Mouse (Mus musculus) ovary, postnatal 10 days (tissue): ENCODE measurements around the gene Foxo3.

Source experiments
- DNase-seq: peaks from one replicate; pipeline ENCODE4 v3.0.0; 2022; ENCODE audit warnings: low spot score

The Foxo3 gene

DNA sequence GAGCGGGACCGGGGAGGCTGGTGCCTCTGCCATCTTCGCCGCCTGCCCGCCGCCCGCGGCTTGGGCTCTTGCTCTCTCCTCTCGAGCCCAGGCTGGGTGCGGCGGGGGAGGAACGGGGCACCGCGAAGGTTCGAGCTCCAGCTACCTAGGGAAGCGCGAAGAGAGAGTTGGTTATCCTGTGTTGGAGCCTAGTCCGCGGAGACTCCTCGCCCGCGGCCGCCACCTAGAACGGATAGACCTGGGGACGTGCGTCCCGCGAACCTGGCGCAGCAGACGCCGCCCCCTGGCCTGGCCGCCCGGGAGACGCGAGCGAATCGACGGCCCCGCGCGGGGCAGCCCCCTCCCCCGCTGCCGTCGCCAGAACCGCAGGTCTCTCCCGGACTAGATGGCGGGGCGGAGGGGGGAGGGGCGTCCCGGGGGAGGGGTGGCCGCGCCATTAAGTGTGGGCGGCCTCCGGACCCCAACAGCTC is 1.1 kb downstream of the Foxo3 start:
- DNase-seq, result peak; percentile 45

DNA sequence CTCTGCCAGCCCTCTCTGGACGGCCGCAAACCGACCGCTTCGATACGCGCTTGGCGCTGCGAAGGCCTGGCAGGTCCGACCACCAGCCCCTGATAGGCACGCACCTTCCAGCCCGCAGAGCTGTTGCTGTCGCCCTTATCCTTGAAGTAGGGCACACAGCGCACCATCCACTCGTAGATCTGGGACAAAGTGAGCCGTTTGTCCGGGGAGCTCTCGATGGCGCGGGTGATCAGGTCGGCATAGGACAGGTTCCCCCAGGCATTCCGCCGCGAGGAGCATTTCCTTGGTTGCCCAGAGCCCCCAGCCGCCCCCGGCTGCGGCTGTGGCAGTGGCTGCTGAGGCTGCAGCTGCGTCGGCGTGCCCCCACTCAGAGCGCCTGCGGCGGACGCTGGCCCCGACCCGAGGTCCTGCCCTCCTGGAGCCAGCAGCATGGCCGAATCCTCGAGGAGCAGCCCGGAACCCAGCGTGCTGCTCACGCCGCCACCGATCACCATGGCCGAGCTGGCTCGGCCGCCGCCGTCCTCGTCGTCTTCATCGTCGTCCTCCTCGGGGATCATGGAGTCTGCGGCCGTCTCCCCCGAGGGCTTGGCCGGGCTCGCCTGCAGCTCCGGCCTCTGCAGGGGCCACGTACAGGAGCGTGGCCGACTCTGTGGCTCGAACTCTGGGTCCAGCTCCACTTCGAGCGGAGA is 1.7 kb downstream of the Foxo3 start:
- DNase-seq, result no peak

DNA sequence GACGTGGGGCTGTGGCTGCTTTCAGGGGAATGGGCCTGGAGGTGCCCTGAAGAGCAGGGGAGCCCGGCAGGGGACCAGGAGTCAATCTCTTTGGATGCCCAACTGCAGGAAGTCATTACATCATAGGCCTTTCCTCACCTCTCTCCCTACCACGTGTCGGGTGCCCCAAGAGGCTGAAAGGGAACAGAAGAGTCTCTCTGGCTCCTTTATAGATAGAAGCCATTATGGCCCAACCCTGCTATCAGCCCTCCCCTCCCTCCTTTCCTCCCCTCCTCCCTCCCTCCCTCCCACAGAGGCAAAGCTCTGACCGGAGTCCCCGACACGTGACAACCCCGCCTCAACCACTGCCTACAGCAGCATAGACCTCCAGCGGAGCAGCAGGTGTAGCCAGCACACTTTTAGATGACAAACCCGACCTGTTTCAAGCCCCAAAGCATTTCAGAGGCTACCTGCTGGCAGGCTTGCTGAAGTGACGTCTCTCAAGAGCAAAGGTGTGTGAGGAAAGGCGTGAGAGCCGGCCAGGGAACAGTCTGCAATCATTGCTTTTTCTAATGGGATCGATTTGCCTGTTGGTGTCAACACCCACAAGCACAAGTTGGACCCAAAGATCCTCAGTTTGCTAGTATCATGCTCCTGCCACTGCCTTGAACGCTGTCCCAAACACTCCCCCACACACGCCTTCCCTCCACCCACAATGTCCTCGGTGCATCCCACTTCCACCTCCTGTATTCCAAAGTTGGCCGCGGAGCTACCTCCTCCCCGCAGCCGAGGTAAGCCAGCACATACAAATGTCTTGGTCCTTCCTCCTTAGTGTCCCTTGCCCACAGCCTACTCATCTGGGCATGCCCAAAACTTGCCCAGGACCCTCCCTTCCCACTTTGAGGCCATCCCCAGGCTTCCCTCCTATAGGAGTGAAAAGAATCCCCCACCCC is 2.5 kb downstream of the Foxo3 start:
- no peak for DNase-seq

DNA sequence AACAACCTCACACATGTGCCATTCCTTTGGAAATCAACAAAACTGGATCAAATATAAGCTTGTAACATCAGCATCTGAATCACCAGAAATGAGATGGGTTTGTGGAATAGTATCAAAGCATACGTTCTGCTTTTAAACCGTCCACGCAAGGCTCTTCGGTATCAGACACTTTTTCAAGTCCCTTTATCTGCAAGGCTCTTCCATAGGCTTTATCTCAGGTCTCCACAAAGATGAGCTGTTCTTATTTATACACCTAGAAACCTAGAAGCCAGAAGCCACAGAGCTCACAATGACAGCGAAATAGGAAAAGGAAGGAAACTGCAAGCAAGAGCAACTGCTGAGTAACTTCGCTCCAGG is 3.2 kb downstream of the Foxo3 start:
- DNase-seq, result no peak

DNA sequence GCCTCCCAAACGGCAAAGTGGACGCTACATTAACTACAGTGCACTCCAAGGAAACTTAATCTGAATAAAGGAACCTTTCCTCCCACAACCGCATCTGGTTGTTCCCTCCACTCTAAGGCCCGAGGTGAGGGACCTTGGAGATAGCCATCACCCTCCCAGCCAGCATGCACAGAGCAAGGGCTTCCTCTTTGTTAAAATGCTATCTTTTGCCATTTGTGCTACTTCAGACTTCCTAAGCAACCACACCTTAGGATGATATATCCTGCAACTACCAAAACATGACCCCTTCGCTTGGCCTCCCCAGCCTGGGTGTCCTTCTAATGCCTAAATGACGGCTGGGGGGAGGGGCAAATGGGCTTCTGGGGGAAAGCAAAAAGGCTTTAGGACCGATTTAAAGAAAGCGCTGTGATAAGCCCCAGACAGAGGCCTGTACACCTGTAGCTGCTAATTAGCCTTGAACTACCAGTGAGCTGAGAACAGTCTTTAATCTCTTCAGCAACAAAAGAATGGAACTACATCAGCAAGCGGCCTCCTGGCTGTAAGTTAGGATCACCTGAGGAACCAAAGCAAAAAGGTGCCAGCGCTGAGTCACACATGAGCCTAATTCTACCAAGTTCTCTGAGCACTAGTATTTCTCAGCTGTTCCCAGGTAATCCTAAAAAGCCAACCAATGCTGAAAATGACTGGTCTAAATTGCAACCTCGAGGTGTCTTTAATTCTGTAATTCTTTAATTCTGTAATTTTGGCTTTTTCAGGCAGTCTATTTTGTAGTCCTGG is 4.9 kb downstream of the Foxo3 start:
- DNase-seq, result no peak

DNA sequence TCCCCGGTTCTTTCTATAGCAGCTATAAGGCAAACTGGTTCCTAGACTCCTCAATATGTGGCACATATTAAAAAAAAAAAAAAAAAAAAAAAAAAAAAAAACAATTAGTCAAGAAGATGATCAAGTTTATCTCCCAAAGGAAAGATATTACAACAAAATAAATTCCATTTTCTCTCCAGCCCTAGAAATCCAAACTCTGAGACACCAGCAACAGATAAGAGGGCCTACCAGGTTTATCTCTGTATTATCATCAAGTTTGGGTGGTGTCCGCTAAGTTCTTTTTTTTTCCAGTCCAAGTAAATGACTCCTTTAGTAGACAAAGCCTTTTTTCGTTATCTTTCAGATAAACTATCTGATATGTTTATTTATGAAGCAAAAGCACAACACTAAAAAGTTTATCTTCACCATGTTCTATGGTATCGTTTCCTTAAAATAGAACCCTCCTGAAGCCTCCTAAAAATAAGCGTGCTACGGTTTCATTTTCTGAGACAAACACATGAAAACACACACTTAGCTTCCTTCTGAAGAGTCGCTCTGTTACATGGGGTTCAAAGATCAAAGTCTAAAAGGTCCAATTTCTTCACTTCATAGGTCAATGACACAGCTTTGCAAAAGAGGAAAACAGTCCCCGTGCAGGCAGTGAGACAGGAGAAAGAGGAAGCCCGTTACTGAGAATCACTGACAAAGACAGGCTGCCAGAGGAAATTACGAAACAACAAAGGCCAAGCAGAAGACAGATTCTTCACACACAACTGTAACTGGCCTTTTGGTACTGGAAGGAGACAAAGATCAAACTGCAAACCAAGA is 6.1 kb downstream of the Foxo3 start:
- no peak for DNase-seq

DNA sequence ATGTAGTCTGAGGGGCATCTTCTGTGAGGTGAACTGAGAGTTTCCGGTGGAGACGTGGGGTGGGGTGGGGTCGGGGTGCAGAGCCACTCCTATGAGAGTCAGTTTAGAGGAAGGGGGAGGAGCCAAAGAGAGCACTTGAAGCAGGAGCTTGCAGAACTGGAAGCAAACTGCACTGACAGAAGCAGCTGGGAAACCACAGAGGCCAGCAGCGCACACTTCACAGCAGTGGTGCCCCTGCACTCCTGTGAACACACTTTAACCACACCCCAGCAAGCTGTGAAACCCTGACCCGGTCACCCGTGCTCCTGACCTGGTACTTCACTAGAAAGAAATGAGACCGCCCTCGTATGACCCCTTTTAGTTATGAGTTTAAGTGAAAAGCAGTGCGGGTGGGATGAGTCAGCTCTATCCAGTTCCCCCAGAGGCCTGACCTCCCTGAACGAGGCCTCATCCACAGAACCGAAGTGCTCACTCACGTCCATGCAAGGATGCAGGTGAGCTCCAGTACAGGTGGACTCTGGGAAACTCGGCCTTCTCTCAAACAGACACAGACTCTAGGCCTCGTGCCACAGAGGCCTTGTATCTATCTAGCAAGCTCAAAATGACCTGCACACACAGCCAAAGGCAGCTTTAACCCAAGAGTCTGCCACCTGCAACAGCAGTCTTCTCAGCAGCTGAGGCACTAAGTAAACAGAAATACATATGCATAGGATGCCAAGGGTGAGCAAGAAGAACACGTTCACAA is 7.1 kb downstream of the Foxo3 start:
- DNase-seq, result no peak

DNA sequence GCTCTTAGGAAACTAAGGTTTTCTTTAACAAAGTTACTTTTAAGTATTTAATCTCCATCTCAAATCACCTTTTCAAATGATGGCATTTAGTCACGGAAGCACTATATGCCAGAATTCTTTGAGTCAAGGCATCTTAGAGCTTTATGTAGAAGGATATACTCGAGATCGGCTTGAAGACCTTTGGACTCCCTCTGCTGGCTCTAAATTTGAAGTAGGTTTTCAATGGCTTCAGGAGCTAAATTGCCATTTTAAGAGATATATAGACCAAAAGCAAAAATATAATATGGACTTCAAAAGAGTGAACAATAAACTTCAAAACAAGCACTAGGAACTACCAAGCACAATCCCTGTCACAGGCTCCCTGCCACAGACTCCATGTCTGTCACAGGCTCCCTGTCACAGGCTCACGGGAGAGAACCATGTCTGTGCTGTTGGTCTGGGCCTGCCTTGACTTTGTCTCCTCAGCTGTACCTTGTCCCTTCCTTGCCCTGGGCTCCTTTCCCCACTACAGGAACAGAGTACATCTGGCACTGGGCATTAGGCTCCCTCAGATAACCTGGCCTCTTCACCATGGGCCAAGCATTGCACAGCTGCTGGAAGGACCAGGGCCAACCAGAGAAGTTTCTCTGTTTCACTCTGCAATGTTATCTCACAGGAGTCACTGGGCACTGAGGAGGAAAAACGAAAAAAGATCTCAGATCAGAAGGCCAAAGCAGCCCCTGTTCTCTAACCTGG is 8.6 kb downstream of the Foxo3 start:
- no peak for DNase-seq

DNA sequence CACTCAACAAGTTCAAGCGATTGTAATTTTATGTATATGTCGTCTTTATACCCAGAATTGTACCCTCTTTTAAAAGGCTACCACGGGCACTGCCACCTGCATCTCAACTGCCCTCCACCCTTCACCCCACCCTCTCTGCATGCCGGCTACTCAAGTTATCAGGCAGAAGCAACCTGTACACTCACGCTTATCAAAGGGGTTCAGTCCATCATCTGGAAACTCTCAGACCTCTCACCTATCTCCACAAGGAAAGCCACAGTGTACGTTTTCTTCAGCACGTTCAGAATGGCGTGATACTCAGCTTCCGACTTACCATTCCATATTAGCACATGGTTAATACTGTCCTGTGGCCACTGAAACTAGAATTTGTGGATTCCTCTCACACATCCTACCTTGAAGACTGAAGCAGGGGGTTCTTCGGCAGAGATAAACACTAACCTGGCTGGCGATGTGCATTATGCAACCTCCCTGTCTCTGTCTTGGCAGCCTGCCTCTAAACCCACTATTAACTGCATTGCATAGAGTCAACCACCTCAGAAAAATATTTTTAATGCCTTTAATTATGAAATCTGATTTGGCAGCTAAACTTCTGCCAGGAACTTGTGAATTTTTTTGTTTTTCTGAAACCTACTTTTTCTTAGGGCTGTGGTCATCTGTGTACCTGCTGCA is 11.4 kb downstream of the Foxo3 start:
- no peak for DNase-seq

DNA sequence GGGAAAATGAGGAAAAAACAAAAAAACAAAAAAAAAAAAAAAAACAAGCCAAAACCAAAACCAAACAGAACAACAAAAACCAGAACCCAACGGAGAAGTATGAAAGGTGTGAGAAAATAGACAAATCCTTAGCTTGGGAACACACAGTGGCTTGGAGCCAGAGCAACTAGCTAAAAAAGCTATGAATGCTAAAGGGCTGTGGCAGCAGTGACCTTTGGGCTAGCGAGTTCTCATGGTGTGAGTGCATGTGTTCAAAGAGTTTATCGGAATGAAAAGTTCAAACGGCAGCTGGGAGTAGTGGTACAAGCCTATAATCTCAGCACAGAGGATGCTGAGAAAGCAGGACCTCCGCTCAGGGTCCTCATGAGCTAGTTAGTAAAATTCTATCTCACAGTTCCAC is 12.4 kb downstream of the Foxo3 start:
- DNase-seq, result no peak

DNA sequence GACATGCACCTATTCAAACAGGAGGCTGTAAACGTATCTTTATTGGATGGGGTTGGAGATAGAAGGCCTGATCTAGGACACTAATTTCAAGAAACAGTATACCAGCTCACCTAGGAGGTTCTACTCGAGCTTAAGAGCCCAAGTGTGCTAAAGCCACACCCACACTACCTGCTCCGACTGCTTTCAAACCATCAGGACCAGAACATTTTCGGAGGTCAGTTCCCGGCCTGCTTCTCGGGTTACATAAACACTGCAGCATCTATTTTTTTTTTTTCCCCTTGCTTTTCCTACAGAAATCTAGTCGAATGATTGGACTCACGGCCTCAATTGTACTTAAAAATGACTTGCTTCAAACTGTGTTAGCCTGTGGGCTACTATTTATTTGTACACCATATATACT is 12.9 kb downstream of the Foxo3 start:
- DNase-seq, result no peak

DNA sequence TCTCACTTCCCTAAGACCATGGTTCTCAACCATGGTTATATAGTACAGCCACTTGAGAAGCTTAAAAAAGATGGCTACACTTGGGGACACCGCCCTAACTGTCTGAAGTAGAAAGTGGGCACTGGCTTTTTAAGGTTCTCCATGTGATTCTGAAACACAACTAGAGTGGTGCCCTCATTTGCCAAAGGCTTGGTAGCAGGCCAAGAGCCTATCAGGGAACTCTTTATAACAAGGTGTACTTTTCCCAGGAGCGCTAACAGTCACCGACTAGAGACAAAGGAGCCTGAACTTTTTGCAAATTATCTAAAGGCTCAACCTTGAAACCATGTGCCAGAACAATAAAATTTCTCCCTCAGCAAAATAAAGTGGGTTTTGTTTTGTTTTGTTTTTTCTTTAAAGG is 14.5 kb downstream of the Foxo3 start:
- DNase-seq, result no peak

DNA sequence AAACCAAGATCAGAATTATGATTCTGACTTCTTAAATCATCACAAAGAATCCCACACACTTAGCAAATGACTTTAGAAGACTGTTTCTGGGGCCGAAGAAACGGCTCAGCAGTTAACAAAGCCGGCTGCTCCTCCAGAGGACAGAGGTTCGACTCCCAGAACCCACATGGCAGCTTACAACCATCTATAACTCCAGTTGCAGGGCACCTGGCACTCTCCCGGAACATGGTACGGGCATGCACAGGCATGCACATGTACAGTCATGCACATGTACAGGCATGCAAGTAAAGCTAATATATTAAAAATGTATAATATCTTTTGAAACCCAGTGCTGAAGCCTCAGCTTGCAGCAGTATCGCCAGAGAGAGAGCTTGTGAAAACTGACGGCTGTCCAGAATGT is 15.5 kb downstream of the Foxo3 start:
- no peak for DNase-seq

DNA sequence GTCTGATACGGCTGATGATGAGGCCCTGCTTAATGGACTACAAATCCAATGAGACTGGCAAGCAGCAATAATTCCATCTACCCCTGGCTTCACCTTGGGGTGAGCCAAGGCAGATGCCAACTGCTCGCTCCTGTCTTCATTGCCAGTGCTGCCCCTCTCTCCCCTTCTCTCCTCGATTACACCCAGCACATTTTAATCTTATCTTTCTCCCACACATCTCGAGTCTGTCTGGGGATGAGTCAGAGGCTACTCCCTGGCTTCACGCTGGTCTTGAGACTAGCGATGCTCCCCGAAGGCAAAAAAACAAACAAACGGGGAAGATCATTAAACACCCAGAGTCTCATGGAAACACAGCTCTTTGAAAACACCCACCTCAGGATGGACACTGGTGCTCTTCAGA is 16.0 kb downstream of the Foxo3 start:
- DNase-seq, result no peak

DNA sequence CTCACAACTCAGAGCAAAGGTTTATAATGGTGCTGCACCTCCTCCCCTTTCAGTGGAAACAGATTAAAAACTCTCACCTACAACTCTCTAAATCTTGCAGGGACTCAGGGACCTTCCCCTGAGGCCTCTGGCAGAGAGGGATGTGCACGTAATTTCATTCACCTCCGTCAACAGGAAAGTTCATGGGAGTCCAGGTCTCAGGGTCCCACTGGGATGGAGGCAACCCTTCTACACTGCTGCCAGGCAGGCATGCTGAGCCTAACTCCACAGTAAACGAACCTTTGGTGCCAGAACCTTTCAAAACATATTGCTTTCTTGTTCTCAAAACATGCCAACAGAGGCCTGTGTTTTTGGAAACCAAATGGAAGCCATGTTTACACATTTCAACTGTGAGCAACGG is 17.0 kb downstream of the Foxo3 start:
- DNase-seq, result no peak

DNA sequence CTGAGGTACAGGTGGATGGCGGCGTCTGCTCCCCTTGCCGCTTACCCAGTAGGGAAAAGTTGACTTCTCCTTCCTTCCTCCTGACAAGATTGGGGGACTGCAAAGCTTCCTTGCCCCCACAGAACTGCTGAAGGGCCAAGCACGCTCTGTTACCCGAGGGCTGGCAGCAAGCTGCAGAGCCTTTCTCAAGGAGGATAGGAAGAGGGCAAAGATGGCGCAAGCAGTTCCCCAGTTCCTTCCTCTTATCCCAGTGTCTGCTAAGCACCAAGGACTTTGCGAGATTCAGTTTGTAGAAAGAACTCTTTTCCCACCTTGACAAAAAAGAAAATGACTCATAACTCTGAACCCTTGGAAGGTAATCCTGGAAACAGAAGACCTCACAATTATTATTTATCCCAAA is 18.6 kb downstream of the Foxo3 start:
- no peak for DNase-seq

DNA sequence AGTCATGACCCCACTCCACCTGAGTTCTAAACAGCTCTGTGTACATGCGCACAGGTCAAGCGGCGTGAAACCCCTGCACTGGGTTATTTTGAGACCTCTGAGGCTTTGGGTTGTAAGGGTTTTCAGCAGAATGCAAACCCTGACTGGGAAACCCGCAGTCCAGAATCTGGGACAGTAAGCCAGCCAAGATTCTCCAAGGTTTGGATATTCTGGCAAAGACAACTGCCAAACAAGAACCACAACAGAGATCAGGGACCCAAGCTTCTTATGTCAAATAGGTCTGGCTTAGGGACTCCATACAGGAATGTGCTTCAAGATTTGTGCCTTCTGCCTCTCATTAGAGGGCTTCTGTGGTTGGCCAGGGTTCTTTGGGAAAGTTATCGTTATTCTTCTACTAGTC is 21.8 kb downstream of the Foxo3 start:
- no peak for DNase-seq

DNA sequence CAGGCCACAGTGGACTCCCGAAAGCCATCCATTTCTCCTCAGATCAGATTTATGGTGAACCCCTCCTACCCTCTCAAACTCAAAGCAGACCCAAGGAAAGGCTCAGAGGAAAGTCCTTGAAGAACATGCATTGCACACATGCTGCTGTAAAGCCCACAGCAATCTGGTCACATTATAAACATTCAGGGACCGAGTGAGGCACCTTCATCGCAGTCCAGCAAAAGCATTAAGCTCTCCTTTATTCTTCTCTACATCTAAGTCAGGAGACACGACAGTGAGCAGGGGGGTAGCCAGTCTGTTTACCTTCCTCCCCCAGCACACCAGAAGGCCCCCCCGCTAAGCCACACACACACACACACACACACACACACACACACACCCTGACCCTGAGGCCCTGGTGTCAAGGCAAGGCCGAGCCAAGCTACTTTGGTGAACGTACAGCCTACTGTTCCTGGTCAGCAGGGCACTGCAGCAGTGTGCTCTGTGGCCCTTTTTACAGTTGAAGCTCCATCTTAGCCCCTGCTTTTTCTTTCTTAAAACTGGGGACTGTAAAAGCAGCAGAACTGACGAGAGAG is 24.7 kb downstream of the Foxo3 start:
- no peak for DNase-seq

DNA sequence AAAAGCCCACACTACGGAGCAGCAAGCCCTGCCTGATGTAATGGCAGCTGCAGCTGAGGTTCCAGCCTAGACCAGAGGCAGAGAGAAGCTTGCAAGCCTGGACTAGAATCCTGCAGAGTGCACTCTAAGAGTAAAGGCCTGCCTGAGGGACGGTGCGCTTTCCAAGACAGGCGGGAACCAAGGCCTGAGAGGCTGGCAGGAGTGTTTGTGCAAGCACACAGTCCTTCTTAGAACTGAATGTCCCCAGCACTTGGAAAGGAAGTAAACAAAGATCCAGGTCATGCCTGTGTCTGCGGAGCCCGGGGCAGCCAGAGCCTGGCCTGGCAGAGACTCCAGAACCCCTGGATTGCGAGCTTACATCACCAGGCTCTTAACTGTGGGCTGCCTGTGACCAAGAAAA is 25.4 kb downstream of the Foxo3 start:
- peak; percentile 22 for DNase-seq

DNA sequence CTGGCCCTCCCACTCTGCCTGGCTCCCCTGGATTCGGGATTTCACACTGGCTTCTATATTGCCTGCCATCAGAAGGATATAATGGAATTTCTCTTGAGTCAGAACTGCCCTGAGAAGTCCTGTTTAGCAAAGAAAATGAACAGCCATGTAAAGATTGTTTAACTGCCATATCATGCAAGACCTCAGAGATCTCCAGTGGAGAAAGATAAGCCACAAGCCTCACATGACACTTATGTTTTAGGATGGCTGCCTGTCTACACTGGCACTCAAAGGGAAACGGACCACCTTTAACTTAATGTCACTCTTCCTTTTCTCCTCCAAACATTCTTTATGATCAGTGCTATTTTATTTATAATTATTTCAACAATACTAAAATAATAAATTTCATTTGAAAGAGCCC is 26.6 kb downstream of the Foxo3 start:
- DNase-seq, result no peak
